Mouse (Mus musculus) erythroblast, embryonic 14.5 days (primary cell): Measurements from ENCODE around the gene Psma7.

Source experiments
- GATA1 ChIP-seq: IDR thresholded peaks from 2 replicates; pipeline ENCODE4 v1.6.1; 2012; ENCODE audit warnings: low read length, inconsistent platforms, mixed read lengths
- TAL1 ChIP-seq: IDR thresholded peaks from 3 replicates; pipeline ENCODE4 v1.6.1; 2012; ENCODE audit warnings: low read length, inconsistent platforms, mixed read lengths

- TF ChIP-seq GATA1 (no peak), TAL1 (no peak)
Measured at GRCm38 (mm10) chr2:180086637-180087027, 44.4 kb upstream of the Psma7 start.
